Mouse (Mus musculus) lung, postnatal 0 days (tissue): ENCODE results near the gene Trim62.

ENCODE experiments used
- CTCF ChIP-seq: IDR thresholded peaks from 2 replicates; pipeline ENCODE4 v1.5.1; 2016; ENCODE audit warnings: antibody characterized with exemption, mild to moderate bottlenecking
- EP300 ChIP-seq: IDR thresholded peaks from 2 replicates; pipeline ENCODE4 v1.6.1; 2016; ENCODE audit warnings: antibody characterized with exemption, mild to moderate bottlenecking, control low read depth

DNA sequence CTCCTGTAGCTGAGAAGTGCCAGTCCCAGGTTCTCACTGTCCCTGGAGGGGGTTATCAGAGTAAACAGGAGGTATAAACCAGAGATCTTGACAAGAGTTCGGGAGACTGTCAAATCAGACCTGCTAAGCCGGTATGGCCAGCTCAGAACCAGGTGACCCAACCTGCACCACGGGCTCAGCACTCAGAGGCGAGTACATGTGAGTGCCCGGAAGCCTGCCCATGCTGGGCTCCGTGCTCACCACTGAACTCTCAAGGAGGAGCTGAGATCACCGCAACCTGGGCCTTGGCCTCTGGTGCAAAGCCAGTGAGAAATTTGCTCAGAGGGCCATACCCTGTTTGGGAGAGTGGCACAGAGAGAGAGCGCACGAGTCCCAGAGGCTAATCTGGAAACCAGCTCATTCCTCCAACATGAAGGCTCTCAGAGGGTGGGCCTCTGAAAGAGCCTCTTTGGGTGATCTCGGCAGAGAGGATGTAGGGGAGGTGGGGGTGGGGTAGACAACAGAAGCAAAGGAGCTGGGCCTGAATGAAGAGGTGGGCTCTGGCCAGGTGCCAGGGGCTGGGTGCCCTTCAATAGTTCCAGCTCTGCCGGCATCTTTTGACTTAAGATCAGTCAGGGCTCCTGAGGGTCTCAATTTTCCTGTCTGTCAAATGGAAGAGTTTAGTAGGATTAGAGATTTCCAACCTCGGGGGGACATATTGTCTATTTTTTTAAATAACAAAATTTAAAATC lies 24.0 kb downstream of the Trim62 start:
- no peak for TF ChIP-seq CTCF
- no peak for TF ChIP-seq EP300
